Mouse (Mus musculus) limb, embryonic 14.5 days (tissue): ENCODE data around the gene Itga6. TPM values are rescaled to one million over a fixed set of nuclear protein-coding genes. Genes with fewer than 3 reads are reported as not detected.

Experiments used
- ATAC-seq: fragments of 200-750 bp; cut with Nextera tagmentation; 2 replicates; pipeline ENCODE4 v1.8.0; 2017; ENCODE audit warnings: low read depth, moderate number of reproducible peaks, moderate TSS enrichment; ENCODE audit not compliant: low FRiP score
- DNase-seq: peaks from one replicate; pipeline ENCODE4 v3.0.0-alpha.2; 2015; ENCODE audit warnings: low spot score
- H3K27ac ChIP-seq: fragments of 300-500 bp; sonication (generic); replicated peaks from 2 replicates; pipeline ENCODE4 v1.5.1; 2014; ENCODE audit warnings: low read depth, mild to moderate bottlenecking, low read length, moderate library complexity, mixed read lengths
- H3K27me3 ChIP-seq: fragments of 300-500 bp; sonication (generic); 2 replicates; pipeline ENCODE4 v1.6.1; 2014; ENCODE audit warnings: low read length, mixed read lengths; ENCODE audit not compliant: control insufficient read depth, insufficient read depth
- H3K36me3 ChIP-seq: fragments of 300-500 bp; sonication (generic); 2 replicates; pipeline ENCODE4 v1.6.1; 2014; ENCODE audit warnings: mild to moderate bottlenecking, low read length, moderate library complexity, mixed read lengths; ENCODE audit not compliant: control insufficient read depth, insufficient read depth
- H3K4me1 ChIP-seq: fragments of 300-500 bp; sonication (generic); 2 replicates; pipeline ENCODE4 v1.6.1; 2014; ENCODE audit warnings: antibody characterized with exemption, low read length, mixed read lengths; ENCODE audit not compliant: control insufficient read depth, insufficient read depth
- H3K4me2 ChIP-seq: fragments of 300-500 bp; sonication (generic); replicated peaks from 2 replicates; pipeline ENCODE4 v1.6.1; 2014; ENCODE audit warnings: low read depth, mild to moderate bottlenecking, low read length, moderate library complexity; ENCODE audit not compliant: severe bottlenecking
- H3K4me3 ChIP-seq: fragments of 300-500 bp; sonication (generic); replicated peaks from 2 replicates; pipeline ENCODE4 v1.5.1; 2014; ENCODE audit warnings: low read length
- H3K9ac ChIP-seq: fragments of 300-500 bp; sonication (generic); 2 replicates; pipeline ENCODE4 v1.6.1; 2014; ENCODE audit warnings: mild to moderate bottlenecking, low read depth, low read length, moderate library complexity; ENCODE audit not compliant: severe bottlenecking
- H3K9me3 ChIP-seq: fragments of 300-500 bp; sonication (generic); 2 replicates; pipeline ENCODE4 v1.6.1; 2016; ENCODE audit warnings: low read length; ENCODE audit not compliant: control insufficient read depth
- POLR2A ChIP-seq: fragments of 200-500 bp; IDR thresholded peaks from 2 replicates; pipeline ENCODE4 v1.8.0; 2012; ENCODE audit warnings: inconsistent platforms, mild to moderate bottlenecking, moderate library complexity, borderline replicate concordance; ENCODE audit not compliant: insufficient read depth, insufficient read length; ENCODE audit errors: extremely low read depth
- WGBS: fragments of 180-500 bp; shearing (Covaris S2); extraction: QIAGEN DNeasy Blood & Tissue Kit; methylation state at CpG from one replicate; pipeline ENCODE4 v1.1.7; 2014; 5-methylcytosine and 5-hydroxymethylcytosine counted together
- polyA plus RNA-seq, 2 experiments: library from polyadenylated mRNA; depleted of rRNA in 1 of 2; stranded (reverse) in 1 of 2; unstranded in 1 of 2; fragments of >200 nt; fragmentation: Nextera tagmentation in 1 of 2; extraction: Ambion mirVana in 1 of 2; gene quantifications; 2 replicates each; pipeline versions ENCODE4 v1.2.1 to v1.2.3; 2012 to 2014

Gene Itga6
- polyA plus RNA-seq, 2 experiments: 49.2 to 59.1 TPM

DNA sequence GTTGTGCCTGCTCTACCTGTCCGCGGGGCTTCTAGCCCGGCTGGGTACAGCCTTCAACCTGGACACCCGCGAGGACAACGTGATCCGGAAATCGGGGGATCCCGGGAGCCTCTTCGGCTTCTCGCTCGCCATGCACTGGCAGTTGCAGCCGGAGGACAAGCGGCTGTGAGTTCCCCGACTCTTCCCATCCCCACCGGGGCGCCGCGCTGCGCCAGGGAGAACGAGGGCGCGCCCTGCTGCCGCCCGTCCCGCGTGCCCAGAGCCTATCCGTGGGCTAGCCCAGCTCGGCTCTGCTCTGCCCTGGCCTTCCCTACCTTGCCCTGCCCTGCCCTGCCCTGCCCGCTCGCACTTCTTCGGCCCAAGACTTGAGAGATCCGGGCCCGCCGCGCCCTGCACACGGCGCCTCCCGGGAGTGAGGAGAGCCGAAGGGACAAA is 41.8 kb downstream of the Itga6 start:
- Histone ChIP-seq H3K4me1 (no peaks in the 10 kb centered on the region), H3K9ac (peak overlapping the region; percentile 68), H3K4me2 (peak overlapping the region; percentile 84), H3K27ac (peak overlapping the region; percentile 39; the same call in 1 of the 2 replicates), H3K9me3 (no peaks in the 10 kb centered on the region), H3K36me3 (no peaks in the 10 kb centered on the region), H3K27me3 (no peaks in the 10 kb centered on the region; the same call in 1 of the 2 replicates), H3K4me3 (peak overlapping the region; percentile 69)
- no peak for DNase-seq
- under 1% methylated on average over 29 of the region's 40 CpGs for WGBS
- 0 out of 2 replicates have a peak, but pooled peaks have one; percentile 5 for TF ChIP-seq POLR2A
- peak; percentile 60 for ATAC-seq

DNA sequence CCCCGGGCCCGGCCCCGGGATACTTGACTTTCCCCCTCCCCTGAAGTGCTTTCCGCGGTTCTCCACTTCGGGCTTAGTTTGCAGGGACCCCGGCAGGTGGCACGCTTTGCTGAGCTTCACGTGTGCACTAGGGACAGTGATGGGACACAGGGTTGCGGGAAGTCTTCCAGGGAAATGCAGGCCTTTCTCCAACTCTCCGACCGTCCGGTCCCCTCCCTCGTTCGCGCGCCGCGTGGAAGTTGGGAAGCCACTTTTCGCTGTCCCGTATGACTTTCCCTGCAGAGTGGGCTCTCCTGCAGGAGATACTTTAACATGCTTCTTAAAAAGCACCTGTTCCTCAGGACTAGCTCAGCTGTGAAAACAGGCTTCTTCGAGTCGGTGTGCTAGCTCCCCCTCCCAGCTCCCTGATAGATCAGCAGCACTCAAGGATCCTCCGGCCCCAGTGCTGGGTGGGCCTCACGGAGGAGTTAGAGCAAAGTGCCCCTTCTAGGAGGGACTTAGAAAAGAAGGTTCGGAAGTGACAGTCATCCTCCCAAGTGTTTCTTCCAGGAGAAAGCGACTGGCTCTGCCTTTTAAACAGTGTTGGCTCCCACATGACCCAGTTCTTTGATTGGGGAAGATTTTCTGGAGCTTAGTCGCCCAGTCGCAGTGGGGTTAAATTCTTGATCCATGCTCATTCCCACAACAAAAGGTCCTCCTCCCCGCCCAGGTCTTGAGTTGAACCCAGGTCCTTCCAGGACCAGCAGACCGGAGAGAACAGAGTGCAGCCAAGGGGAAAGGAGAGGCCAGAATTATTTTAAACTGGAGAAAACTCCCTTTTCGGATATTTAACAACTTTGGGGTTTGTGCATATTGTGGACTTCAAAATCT is 42.4 kb downstream of the Itga6 start:
- no peaks in the 10 kb centered on the region for H3K4me1 ChIP-seq
- no peak for TF ChIP-seq POLR2A
- H3K4me3 ChIP-seq: peak overlapping the region; percentile 69
- 5% methylated on average over 31 of the region's 32 CpGs for whole genome bisulfite sequencing
- no peaks in the 10 kb centered on the region; the same call in 1 of the 2 replicates for H3K27me3 ChIP-seq
- peak overlapping the region; percentile 68 for H3K9ac ChIP-seq
- ATAC-seq (peak; percentile 34; the same call in 1 of the 2 replicates), DNase-seq (peak; percentile 40)
- no peaks in the 10 kb centered on the region for H3K36me3 ChIP-seq
- peak overlapping the region; percentile 84 for H3K4me2 ChIP-seq
- H3K9me3 ChIP-seq: no peaks in the 10 kb centered on the region
- peak overlapping the region; percentile 39; the same call in 1 of the 2 replicates for H3K27ac ChIP-seq

DNA sequence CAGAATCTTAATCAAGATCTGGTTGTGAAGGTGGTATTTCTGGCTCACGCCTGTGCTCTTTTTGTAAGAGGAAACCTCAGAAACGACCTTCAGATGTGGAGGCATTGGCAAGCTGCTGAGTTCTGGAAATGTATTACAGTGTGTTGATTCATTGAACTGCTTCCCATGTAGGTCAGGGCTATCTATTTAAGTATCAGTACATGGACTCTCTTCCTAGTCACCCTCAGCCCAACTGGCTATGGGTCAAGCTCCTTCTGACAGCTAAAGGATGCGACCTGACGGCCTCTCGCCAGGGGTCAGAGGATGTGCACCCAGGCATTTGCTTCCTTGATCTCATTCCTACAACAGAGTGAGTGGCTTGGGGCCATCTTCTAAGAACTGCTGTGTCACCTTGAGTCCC is 45.3 kb downstream of the Itga6 start:
- no peak overlapping the region for H3K9ac ChIP-seq
- no peak for ATAC-seq
- WGBS: 78% methylated on average over 5 of the region's 5 CpGs
- peaks cover 7% of the 10 kb centered on the region for H3K4me1 ChIP-seq
- no peak overlapping the region for H3K4me3 ChIP-seq
- no peak overlapping the region for H3K27ac ChIP-seq
- DNase-seq: no peak
- no peaks in the 10 kb centered on the region for H3K36me3 ChIP-seq
- no peaks in the 10 kb centered on the region; the same call in 1 of the 2 replicates for H3K27me3 ChIP-seq
- H3K9me3 ChIP-seq: no peaks in the 10 kb centered on the region
- H3K4me2 ChIP-seq: no peak overlapping the region
- TF ChIP-seq POLR2A: no peak

DNA sequence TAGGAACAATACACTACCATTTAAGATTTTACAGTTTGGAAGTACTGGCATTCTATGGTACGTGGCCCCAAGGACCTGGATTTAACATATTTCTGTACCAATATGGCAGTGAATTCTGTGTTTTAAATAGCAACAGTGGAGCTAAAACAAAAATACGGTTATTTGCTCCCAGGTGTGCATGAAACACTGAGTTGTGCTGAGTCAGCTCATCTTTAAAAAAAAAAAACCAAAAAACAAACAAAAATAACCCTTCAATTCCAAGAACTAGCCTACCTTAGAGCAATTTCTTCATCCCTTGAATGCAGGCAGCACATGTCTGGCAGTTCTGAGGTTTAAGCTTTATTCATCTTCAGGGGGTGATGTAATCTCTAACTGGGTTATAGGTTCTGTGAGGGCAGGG is 45.8 kb downstream of the Itga6 start:
- H3K27ac ChIP-seq: no peak overlapping the region
- no peaks in the 10 kb centered on the region for H3K36me3 ChIP-seq
- H3K4me1 ChIP-seq: peaks cover 7% of the 10 kb centered on the region
- WGBS: 86% methylated on average over 2 of the region's 2 CpGs
- ATAC-seq (no peak), DNase-seq (no peak)
- no peak for TF ChIP-seq POLR2A
- H3K9ac ChIP-seq: no peak overlapping the region
- no peak overlapping the region for H3K4me3 ChIP-seq
- no peak overlapping the region for H3K4me2 ChIP-seq
- H3K9me3 ChIP-seq: no peaks in the 10 kb centered on the region
- H3K27me3 ChIP-seq: no peaks in the 10 kb centered on the region; the same call in 1 of the 2 replicates

DNA sequence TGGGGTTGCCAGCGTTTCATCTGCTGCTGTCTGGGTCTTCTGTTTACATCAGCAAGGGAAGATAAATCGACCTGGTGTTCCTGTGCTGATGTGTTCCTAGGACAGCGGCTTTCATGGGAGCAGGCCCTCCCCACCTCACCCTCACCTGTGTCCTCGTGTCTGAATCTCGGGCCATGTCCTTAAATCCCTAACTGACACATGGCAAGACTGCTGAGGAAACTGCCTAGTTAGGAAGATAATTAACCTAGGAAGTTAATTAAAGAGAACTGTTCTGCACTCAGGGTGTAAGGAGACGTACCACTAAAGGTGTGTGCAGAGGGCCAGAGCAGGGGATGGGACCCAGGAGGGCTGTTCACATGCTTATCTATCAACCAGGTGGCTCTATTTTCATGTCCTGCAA is 48.7 kb downstream of the Itga6 start:
- Histone ChIP-seq H3K4me3 (no peak overlapping the region), H3K27me3 (no peaks in the 10 kb centered on the region), H3K4me2 (no peak overlapping the region), H3K9me3 (no peaks in the 10 kb centered on the region), H3K27ac (no peak overlapping the region), H3K36me3 (no peaks in the 10 kb centered on the region), H3K4me1 (peaks cover 7% of the 10 kb centered on the region), H3K9ac (no peak overlapping the region)
- ATAC-seq (no peak), DNase-seq (no peak)
- no peak for TF ChIP-seq POLR2A
- WGBS: 44% methylated on average over 6 of the region's 6 CpGs
